Comparison of ENCODE assay signal across 8 mouse cellular contexts in the genomic region with DNA sequence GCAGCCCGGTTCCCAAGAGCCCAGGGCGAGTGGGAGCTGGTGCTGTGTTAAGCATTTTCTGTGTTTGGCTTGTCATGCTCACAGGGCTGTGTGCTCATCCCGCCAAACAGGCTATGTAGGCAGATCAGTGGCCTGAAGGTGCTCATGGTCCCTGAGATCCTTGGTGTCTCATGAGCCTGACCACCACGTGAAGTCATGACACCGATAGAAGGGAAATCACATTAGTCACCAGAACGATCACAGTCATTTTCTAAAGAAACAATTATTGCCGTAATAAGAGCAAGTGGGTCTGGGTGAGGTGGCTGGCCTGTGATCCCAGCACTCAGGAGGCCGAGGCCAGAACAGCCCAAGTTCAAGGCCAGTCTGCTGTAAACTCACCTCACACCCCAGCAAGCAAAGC. TPM values are rescaled to one million over a fixed set of nuclear protein-coding genes. Genes with fewer than 3 reads are reported as not detected.
DNase-seq lines count a peak whose midpoint lies in the region; ATAC-seq and TF ChIP-seq lines count a peak whose summit lies in the region.

No protein-coding gene starts in this region.

- no peaks in the 10 kb centered on the region for H3K27me3 ChIP-seq in heart, embryonic 11.5 days (ENCODE audit: control insufficient read depth, insufficient read depth, low read length)
- no peaks in the 10 kb centered on the region for H3K27me3 ChIP-seq in neural tube, embryonic 11.5 days (ENCODE audit: control insufficient read depth, insufficient read depth, low read length)
- no peaks in the 10 kb centered on the region for H3K27me3 ChIP-seq in limb, embryonic 14.5 days (ENCODE audit: control insufficient read depth, insufficient read depth, low read length)

- no peak overlapping the region for H3K9ac ChIP-seq in heart, embryonic 11.5 days (ENCODE audit: low read depth, low read length)
- H3K9ac ChIP-seq in neural tube, embryonic 11.5 days (ENCODE audit: low read length) = no peak overlapping the region
- no peak overlapping the region for H3K9ac ChIP-seq in limb, embryonic 14.5 days (ENCODE audit: low read depth, low read length, severe bottlenecking)

- no peak overlapping the region for H3K4me2 ChIP-seq in heart, embryonic 11.5 days
- no peak overlapping the region for H3K4me2 ChIP-seq in neural tube, embryonic 11.5 days (ENCODE audit: low read depth)
- no peak overlapping the region for H3K4me2 ChIP-seq in limb, embryonic 14.5 days (replicated peaks; ENCODE audit: low read depth, low read length, severe bottlenecking)

- peaks cover 59% of the 10 kb centered on the region for H3K4me1 ChIP-seq in heart, embryonic 11.5 days (ENCODE audit: control insufficient read depth, insufficient read depth, low read length)
- peaks cover 24% of the 10 kb centered on the region for H3K4me1 ChIP-seq in neural tube, embryonic 11.5 days (ENCODE audit: control insufficient read depth, insufficient read depth, low read length)
- H3K4me1 ChIP-seq in limb, embryonic 14.5 days (ENCODE audit: control insufficient read depth, insufficient read depth, low read length) = peaks cover 19% of the 10 kb centered on the region

- H3K4me3 ChIP-seq in heart, embryonic 11.5 days (ENCODE audit: low read depth, low read length) = no peak overlapping the region
- H3K4me3 ChIP-seq in neural tube, embryonic 11.5 days (ENCODE audit: low read depth, low read length) = no peak overlapping the region
- H3K4me3 ChIP-seq in limb, embryonic 14.5 days (replicated peaks; ENCODE audit: low read length) = no peak overlapping the region

- no peaks in the 10 kb centered on the region for H3K36me3 ChIP-seq in heart, embryonic 11.5 days (ENCODE audit: control insufficient read depth, insufficient read depth, low read length)
- H3K36me3 ChIP-seq in neural tube, embryonic 11.5 days (ENCODE audit: control insufficient read depth, insufficient read depth, low read length) = no peaks in the 10 kb centered on the region; the same call in 1 of the 2 replicates
- peaks cover 26% of the 10 kb centered on the region for H3K36me3 ChIP-seq in limb, embryonic 14.5 days (ENCODE audit: control insufficient read depth, insufficient read depth, low read length)

- no peak for TF ChIP-seq POLR2A in limb, embryonic 14.5 days (IDR thresholded peaks at IDR 0.05; ENCODE audit: borderline replicate concordance, extremely low read depth, insufficient read depth, insufficient read length)

- H3K9me3 ChIP-seq in heart, embryonic 11.5 days (replicated peaks; ENCODE audit: control insufficient read depth, low read length) = no peaks in the 10 kb centered on the region
- no peaks in the 10 kb centered on the region for H3K9me3 ChIP-seq in neural tube, embryonic 11.5 days (ENCODE audit: control insufficient read depth, low read length)
- H3K9me3 ChIP-seq in limb, embryonic 14.5 days (ENCODE audit: control insufficient read depth, low read length) = no peaks in the 10 kb centered on the region

- no peak for DNase-seq in heart, adult 18-20 months
- no peak for DNase-seq in neural tube, embryonic 11.5 days (ENCODE audit: low spot score)
- DNase-seq in neural tube, embryonic 10.5 days (ENCODE audit: extremely low spot score, low spot score) = no peak
- DNase-seq in limb, embryonic 14.5 days (ENCODE audit: low spot score) = no peak
- peak; percentile 36 for DNase-seq in yolk sac, embryonic 10.5 days (ENCODE audit: low spot score)
- no peak for DNase-seq in cerebellum, adult 11 months
- DNase-seq in frontal cortex, postnatal 14 days (ENCODE audit: low spot score in 2 of 2) = no peak

- 55% methylated on average over 8 of the region's 8 CpGs for WGBS in heart, embryonic 11.5 days (ENCODE audit: insufficient replicate concordance)
- WGBS in neural tube, embryonic 11.5 days = 56% methylated on average over 8 of the region's 8 CpGs
- WGBS in limb, embryonic 14.5 days = 69% methylated on average over 8 of the region's 8 CpGs

- H3K27ac ChIP-seq in heart, embryonic 11.5 days (ENCODE audit: low read depth, low read length) = peak overlapping the region; percentile 91
- 0 out of 2 replicates have a peak overlapping the region, but pooled peaks have one; percentile 10 for H3K27ac ChIP-seq in neural tube, embryonic 11.5 days (ENCODE audit: low read depth, low read length)
- H3K27ac ChIP-seq in limb, embryonic 14.5 days (replicated peaks; ENCODE audit: low read depth, low read length) = peak overlapping the region; percentile 72; the same call in 1 of the 2 replicates

- no peak for ATAC-seq in heart, embryonic 11.5 days (replicated peaks; ENCODE audit: insufficient number of reproducible peaks, low FRiP score, low TSS enrichment)
- ATAC-seq in neural tube, embryonic 11.5 days (ENCODE audit: insufficient read depth, low FRiP score, low TSS enrichment) = no peak
- ATAC-seq in limb, embryonic 14.5 days (ENCODE audit: low FRiP score, low read depth) = no peak

RNA-seq across cellular contexts. Expression of gene Fam129b, which starts 31.5 kb away (rescaled TPM):
- polyA plus RNA-seq in heart, embryonic 11.5 days (2014; fragmentation: Nextera tagmentation; extraction: Ambion mirVana) = 21.5 and 24.2 TPM in 2 replicates
- total RNA-seq in heart, adult 18-20 months (2021) = 10 to 100 TPM; 20.4 to 25.0 TPM
- polyA plus RNA-seq in neural tube, embryonic 11.5 days (2014; fragmentation: Nextera tagmentation; extraction: Ambion mirVana) = 17.0 and 17.2 TPM in 2 replicates
- polyA plus RNA-seq in limb, embryonic 14.5 days (2012; rRNA removed) = 73.5 and 81.0 TPM in 2 replicates
- 45.9 and 46.2 TPM in 2 replicates for polyA plus RNA-seq in limb, embryonic 14.5 days (2014; fragmentation: Nextera tagmentation; extraction: Ambion mirVana)

RNA-seq across cellular contexts. Expression of gene Rpl12, which starts 53.9 kb away (rescaled TPM):
- polyA plus RNA-seq in heart, embryonic 11.5 days (2014; fragmentation: Nextera tagmentation; extraction: Ambion mirVana) = 131 and 158 TPM in 2 replicates
- total RNA-seq in heart, adult 18-20 months (2021) = 10 to 100 TPM; 66.0 to 72.2 TPM
- polyA plus RNA-seq in neural tube, embryonic 11.5 days (2014; fragmentation: Nextera tagmentation; extraction: Ambion mirVana) = 147 and 152 TPM in 2 replicates
- polyA plus RNA-seq in limb, embryonic 14.5 days (2012; rRNA removed) = 1,366 and 1,484 TPM in 2 replicates
- 237 and 247 TPM in 2 replicates for polyA plus RNA-seq in limb, embryonic 14.5 days (2014; fragmentation: Nextera tagmentation; extraction: Ambion mirVana)

RNA-seq across cellular contexts. Expression of gene Lrsam1, which starts 54.0 kb away (rescaled TPM):
- 6.7 and 7.4 TPM in 2 replicates for polyA plus RNA-seq in heart, embryonic 11.5 days (2014; fragmentation: Nextera tagmentation; extraction: Ambion mirVana)
- total RNA-seq in heart, adult 18-20 months (2021) = 10 to 100 TPM; 15.1 to 15.9 TPM
- polyA plus RNA-seq in neural tube, embryonic 11.5 days (2014; fragmentation: Nextera tagmentation; extraction: Ambion mirVana) = 10.2 and 12.6 TPM in 2 replicates
- polyA plus RNA-seq in limb, embryonic 14.5 days (2012; rRNA removed) = 18.0 and 20.3 TPM in 2 replicates
- polyA plus RNA-seq in limb, embryonic 14.5 days (2014; fragmentation: Nextera tagmentation; extraction: Ambion mirVana) = 9.4 and 11.5 TPM in 2 replicates

Comparison
In these comparisons a context has a peak if more than half of its experiments do, and no peak if none do; other contexts are left out.
1. H3K27ac ChIP-seq: peak in every context shown above with its lines; median percentile 91 in heart, embryonic 11.5 days; 72 in limb, embryonic 14.5 days; 10 in neural tube, embryonic 11.5 days.